Mouse (Mus musculus): Measurements from ENCODE around the gene Ppp1r12b.

DNA sequence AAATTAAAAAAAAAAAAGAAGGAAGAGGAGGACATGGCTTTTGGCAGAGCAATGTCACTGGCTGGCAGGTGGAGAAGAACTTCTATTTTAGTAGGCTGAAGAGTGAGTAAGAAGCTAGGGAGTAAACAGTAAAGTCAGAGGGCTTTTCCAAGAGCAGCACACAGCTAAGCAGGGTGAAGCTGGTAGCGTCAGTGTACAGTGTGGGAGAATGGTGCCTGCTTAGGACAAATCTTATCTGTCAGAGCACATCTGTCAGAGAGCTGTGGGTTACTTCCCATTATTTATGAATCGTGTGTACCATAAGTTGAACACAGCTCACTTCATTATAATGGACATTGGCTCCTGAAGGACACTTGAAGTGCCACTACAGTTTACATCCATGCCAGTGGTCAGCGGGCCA, 102.9 kb downstream of the Ppp1r12b start:
- TF ChIP-seq CTCF (IDR thresholded peaks at IDR 0.05; ENCODE audit: extremely low read depth, insufficient read depth, insufficient read length, insufficient replicate concordance) (no peak), POLR2A (IDR thresholded peaks at IDR 0.05; ENCODE audit: low read depth, low read length) (no peak)

Data from spleen, adult 2 months (tissue).